Mouse (Mus musculus) stomach, embryonic 15.5 days (tissue): Measurements from ENCODE around the gene Gmds. TPM values are rescaled to one million over a fixed set of nuclear protein-coding genes. Genes with fewer than 3 reads are reported as not detected.

Source experiments
- ATAC-seq: fragments of 200-750 bp; cut with Nextera tagmentation; 2 replicates; pipeline ENCODE4 v1.8.0; 2017; ENCODE audit warnings: low read depth, moderate number of reproducible peaks, moderate TSS enrichment; ENCODE audit not compliant: insufficient read depth, low FRiP score
- H3K27ac ChIP-seq: fragments of 300-500 bp; sonication (generic); 2 replicates; pipeline ENCODE4 v1.5.1; 2015; ENCODE audit warnings: mild to moderate bottlenecking, inconsistent platforms
- H3K27me3 ChIP-seq: fragments of 300-500 bp; sonication (generic); replicated peaks from 2 replicates; pipeline ENCODE4 v1.6.1; 2015; ENCODE audit warnings: inconsistent platforms
- H3K36me3 ChIP-seq: fragments of 300-500 bp; sonication (generic); 2 replicates; pipeline ENCODE4 v1.6.1; 2015; ENCODE audit warnings: inconsistent platforms
- H3K4me1 ChIP-seq: fragments of 300-500 bp; sonication (generic); 2 replicates; pipeline ENCODE4 v1.6.1; 2015; ENCODE audit warnings: inconsistent platforms
- H3K4me2 ChIP-seq: fragments of 300-500 bp; sonication (generic); 2 replicates; pipeline ENCODE4 v1.6.1; 2015; ENCODE audit warnings: mild to moderate bottlenecking, inconsistent platforms
- H3K4me3 ChIP-seq: fragments of 300-500 bp; sonication (generic); replicated peaks from 2 replicates; pipeline ENCODE4 v1.5.1; 2015; ENCODE audit warnings: inconsistent platforms
- H3K9ac ChIP-seq: fragments of 300-500 bp; sonication (generic); 2 replicates; pipeline ENCODE4 v1.6.1; 2015; ENCODE audit warnings: inconsistent platforms
- H3K9me3 ChIP-seq: fragments of 300-500 bp; sonication (generic); 2 replicates; pipeline ENCODE4 v1.6.1; 2016; ENCODE audit warnings: inconsistent platforms
- WGBS: fragments of 180-500 bp; shearing (Covaris S2); methylation state at CpG from one replicate; pipeline ENCODE4 v1.1.7; 2015; 5-methylcytosine and 5-hydroxymethylcytosine counted together
- polyA plus RNA-seq: library from polyadenylated mRNA; unstranded; fragments of >200 nt; fragmentation: Nextera tagmentation; extraction: Ambion mirVana; gene quantifications from 2 replicates; pipeline ENCODE4 v1.2.1, GENCODE M21; 2015

Gene Gmds
- polyA plus RNA-seq, 1 experiment from 2014 or later = 75.2 TPM

- Histone ChIP-seq H3K4me1 (no peaks in the 10 kb centered on the region), H3K4me3 (no peak overlapping the region), H3K9ac (no peak overlapping the region), H3K4me2 (no peak overlapping the region), H3K9me3 (no peaks in the 10 kb centered on the region), H3K27ac (no peak overlapping the region), H3K27me3 (no peaks in the 10 kb centered on the region), H3K36me3 (no peaks in the 10 kb centered on the region)
- ATAC-seq = no peak
- WGBS = 81% methylated on average over 5 of the region's 5 CpGs
Measured at GRCm38 (mm10) chr13:31772882-31773281, 565.7 kb downstream of the Gmds start.
